Mouse (Mus musculus): ENCODE measurements at regions not wholly inside any gene's neighbourhood (a gene's known extent, or its start where the extent isn't known, plus 50 kb on each side); places are given as distances from the start of the nearest gene placed in this dataset.

DNA sequence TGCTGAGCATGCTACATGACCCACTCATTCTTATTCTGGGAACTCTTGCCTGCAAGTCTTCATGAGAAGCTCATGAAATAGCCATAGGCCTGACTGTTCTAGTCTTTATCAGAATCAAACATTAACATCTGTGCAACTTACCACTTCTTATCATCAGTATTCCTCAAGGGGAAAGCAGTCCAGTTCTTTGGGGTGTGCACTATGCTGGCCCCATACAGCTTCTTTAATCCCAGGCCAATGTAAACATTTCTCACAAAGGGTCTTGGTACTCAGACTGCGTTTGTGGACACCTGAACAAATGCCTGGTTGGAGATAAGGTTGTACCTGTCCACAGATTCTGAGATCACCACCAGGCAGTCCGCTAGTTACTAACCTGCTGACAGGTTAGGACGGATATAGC lies 51.3 kb downstream of the 3110018I06Rik start:
- no peak for DNase-seq (ENCODE audit: low spot score)

GRCm38 (mm10) chr12:107541196-107541595 lies 52.8 kb downstream of the 3110018I06Rik start:
- DNase-seq (ENCODE audit: low spot score), result no peak

- no peak for DNase-seq (ENCODE audit: low spot score)
Observed at GRCm38 (mm10) chr12:107547194-107547885, 58.9 kb downstream of the 3110018I06Rik start.

GRCm38 (mm10) chr12:107547886-107548448 lies 59.5 kb downstream of the 3110018I06Rik start:
- no peak for DNase-seq (ENCODE audit: low spot score)

DNA sequence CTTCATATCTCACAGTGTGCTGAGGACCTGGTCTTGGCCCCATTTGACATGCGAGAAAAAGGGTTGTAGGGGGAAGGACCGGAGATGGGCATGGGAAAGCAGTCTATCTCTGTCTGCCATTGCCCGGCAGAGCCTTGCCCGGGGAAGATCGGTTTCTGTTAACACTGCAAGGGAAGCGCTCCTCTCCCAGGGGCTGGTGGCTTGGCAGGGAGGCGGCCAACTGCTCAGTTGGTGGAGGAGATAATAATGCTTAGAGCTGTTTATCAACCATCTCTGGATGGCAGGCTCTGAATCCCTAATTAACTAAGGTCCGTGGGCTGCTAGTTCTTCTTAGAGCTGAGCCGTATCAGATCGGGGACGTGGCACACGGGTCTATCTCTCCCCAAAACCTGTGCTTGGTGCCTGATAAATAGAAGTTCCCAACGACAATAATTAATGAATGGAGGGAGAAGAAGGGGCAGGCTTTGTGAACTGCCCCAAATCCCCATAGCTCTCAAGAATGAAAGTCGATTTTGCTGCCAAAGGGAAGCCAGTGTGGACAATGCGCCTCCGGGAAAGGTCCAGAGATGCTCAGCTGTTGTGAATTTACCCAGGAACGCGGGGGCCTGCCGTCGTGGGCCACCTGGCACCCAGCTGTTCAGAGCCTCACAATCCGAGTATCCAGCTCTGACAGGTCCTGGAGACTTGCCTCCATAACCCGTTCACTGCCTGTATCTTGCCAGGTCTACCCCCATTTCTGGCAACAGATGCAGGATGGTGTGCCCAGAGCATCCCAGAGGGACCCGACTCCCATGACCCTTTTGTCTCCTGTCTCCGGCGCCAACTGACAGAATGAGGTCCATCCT lies 61.2 kb downstream of the 3110018I06Rik start:
- DNase-seq (ENCODE audit: low spot score), result no peak

DNA sequence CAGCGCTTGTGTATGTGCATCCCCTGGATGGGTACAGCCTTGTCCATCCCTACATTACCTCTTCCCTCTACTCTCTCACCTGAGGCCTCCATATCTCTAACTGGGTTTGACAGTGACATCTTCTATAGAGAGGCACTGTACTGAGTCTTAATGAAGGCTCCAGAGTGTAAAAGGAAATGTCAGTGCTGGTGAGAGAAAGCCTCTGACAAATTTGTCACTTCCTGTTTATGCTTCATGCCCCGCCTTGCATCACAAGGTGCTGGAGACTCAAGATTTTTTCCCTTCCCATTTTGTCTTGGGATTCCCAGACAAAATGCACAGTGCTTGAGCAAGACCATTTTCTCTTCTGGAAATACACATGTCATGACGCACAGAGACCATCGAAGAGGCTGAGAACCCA lies 70.8 kb downstream of the 3110018I06Rik start:
- DNase-seq (ENCODE audit: low spot score), result no peak

DNA sequence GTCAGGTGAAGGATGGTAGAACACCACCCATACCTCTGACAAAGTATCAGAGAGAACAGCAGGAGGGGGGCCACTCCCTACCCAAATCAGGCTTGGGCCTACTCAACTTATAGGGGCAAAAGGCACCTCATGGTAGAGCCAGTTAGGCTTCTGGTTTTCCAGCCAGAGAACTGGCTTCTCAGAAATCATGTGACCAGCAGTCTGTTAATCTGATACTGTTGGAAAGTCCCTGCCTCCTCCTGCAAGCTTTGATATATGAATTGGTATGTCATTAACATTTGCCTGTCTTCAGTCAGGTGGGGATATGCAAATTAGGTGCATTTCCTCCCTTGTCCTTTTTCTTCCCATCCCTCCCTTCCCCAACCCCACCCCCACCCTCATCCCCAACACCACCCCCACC lies 71.7 kb downstream of the 3110018I06Rik start:
- DNase-seq (ENCODE audit: low spot score), result no peak

GRCm38 (mm10) chr12:107572586-107572985 lies 84.2 kb downstream of the 3110018I06Rik start:
- DNase-seq (ENCODE audit: low spot score), result no peak

DNA sequence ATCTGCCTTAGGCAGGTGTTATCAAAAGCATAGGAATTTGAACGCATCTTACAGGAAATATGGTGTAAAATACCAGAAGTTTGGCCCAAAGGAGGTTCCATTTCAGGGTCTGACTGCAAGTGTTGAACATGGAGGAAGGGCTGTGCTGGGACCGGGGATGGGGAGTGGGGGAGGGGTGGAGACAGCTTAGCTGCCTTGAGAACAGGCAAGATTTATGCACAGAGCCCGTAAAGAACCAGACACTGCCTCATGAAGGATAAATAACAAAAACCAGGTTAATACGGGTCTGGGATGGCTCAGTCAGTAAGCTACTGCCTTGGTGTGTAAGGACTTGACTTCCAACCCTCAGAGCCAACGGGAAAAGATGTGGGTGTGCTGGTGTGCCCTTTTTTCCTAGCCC lies 91.1 kb downstream of the 3110018I06Rik start:
- no peak for DNase-seq (ENCODE audit: low spot score)

- DNase-seq (ENCODE audit: low spot score), result no peak
Observed at GRCm38 (mm10) chr12:107583151-107583720, 94.8 kb downstream of the 3110018I06Rik start.

GRCm38 (mm10) chr12:107585696-107586225 lies 97.3 kb downstream of the 3110018I06Rik start:
- no peak for DNase-seq (ENCODE audit: low spot score)

GRCm38 (mm10) chr12:107596236-107596635 lies 107.8 kb downstream of the 3110018I06Rik start:
- DNase-seq (ENCODE audit: low spot score), result no peak

- no peak for DNase-seq (ENCODE audit: low spot score)
Observed at GRCm38 (mm10) chr12:107600576-107600975, 112.1 kb downstream of the 3110018I06Rik start.

GRCm38 (mm10) chr12:107608966-107609365 lies 120.5 kb downstream of the 3110018I06Rik start:
- no peak for DNase-seq (ENCODE audit: low spot score)

- no peak for DNase-seq (ENCODE audit: low spot score)
Observed at GRCm38 (mm10) chr12:107609986-107610385, 121.6 kb downstream of the 3110018I06Rik start.

DNA sequence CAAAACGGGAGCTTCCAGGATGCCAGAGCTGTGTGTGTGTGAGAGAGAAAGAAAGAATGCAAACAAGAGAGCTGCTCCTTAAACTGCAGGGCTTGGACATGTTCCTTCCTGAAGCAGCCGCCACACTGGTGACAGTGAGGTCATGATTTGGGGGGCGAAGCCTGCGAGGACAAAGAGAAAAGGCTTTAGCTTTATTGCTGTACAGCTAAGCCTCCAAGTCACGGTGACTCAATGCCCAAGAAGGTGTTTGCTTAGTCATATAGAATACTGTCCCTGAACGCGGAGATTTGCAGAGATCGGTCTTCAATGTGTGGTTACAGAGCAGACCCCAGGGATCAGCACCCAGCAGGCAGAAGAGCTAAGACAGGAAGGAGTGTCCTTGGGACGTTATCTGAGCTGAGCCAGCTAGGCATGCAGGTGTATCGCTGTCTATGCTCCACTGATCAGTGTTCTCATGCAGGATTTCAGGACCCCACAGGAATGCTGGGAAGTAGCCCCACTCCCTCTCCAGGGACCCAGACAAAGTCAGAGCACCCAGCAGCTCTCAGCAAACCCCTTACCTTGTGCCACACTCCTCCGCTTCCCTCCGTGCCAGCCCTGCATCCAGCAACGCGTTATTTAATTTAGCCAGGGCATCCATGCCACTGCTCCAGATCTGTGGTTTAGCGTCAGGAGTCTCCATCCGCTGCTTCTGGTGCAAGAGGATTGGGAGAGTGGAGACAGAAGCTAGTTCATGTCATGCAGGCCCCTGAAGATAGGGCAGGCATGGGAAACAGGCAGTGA lies 129.0 kb downstream of the 3110018I06Rik start:
- no peak for DNase-seq (ENCODE audit: low spot score)

- DNase-seq (ENCODE audit: low spot score), result no peak
Observed at GRCm38 (mm10) chr12:107624446-107624845, 136.0 kb downstream of the 3110018I06Rik start.

- no peak for DNase-seq (ENCODE audit: low spot score)
Observed at GRCm38 (mm10) chr12:107648008-107648407, 159.6 kb downstream of the 3110018I06Rik start.

DNA sequence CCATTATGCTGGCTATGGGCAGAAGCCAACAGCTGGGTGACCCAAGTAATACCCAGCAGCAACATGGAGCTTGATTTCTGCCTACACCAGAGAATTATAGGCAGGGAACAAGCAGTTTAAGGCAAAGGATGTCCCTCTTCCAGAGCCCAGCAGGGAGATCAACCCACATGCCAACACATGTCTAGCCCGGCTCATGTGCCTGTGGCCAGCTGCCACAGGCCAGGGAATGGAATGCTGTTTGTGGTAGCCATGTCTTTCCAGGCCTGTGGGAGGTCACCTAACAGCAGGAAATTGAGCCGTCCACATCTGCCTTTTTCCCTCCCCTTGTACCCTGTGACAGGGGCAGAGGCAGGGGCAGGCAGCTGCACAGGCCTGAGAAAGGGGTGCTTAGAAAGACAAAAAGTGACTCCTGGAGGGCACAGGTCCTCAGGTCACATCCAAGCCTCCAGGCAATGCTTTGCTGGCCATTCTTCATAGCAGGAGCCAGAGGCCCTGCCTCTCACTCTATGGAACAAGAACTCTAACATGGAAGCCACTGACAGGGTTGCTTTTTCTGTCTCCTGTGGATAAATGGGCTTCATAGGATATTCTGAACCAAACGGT lies 163.8 kb downstream of the 3110018I06Rik start:
- no peak for DNase-seq (ENCODE audit: low spot score)

DNA sequence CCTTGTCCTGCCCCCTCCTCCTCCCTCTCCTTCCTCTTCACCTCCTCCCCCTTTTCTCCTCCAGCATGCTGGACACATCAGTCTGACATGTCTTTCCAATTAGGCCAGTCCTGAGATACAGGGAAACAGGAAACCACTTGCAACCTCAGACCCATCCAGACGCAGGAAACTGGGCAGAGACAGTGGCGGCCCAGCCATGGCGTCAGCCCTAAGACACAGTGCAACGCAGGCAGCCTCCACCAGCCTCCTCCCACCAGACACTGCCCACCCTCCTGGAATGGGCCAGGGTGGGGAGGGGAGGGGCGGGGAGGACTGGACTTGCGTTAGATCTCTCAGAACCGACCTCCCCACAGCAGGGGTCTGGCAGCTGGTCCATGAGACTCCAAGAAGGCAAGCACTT lies 164.7 kb downstream of the 3110018I06Rik start:
- DNase-seq (ENCODE audit: low spot score), result no peak

DNA sequence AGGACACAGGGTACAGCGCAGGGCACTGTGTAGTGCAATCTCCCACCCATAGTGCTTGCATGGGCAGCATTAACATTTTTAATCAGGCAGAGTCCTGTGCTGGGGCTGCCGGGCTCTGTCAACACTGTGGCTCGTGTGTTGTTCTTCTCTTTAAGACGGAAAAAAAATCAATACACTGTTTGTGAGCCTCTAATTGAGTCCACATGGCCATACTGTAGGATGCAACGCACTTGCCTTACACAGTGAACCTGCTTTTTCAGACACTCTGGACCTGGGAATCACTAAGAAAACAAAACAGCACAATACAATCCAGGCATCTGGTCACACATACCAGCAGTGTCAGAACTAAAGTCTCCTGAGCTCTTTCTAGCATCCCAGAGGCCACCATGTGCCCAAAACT lies 168.4 kb downstream of the 3110018I06Rik start:
- DNase-seq (ENCODE audit: low spot score), result no peak
